In genomic region chr12:49401119-49401795, GRCm38 (mm10) we compare ENCODE assay signal across 8 mouse cellular contexts. TPM values are rescaled to one million over a fixed set of nuclear protein-coding genes. Genes with fewer than 3 reads are reported as not detected.
A peak's percentile ranks its signal among the peaks of the same experiment; 100 is the strongest.
DNase-seq lines count a peak whose midpoint lies in the region; ATAC-seq lines count a peak whose summit lies in the region.

No protein-coding gene starts in this region.

- H3K4me1 ChIP-seq in kidney, embryonic 15.5 days = peaks cover 10% of the 10 kb centered on the region
- H3K4me1 ChIP-seq in hindbrain, embryonic 13.5 days (replicated peaks) = peaks cover 12% of the 10 kb centered on the region
- peaks cover 8% of the 10 kb centered on the region for H3K4me1 ChIP-seq in limb, embryonic 15.5 days

- ATAC-seq in kidney, embryonic 15.5 days (replicated peaks; ENCODE audit: low FRiP score) = peak; percentile 82
- peak; percentile 86 for ATAC-seq in hindbrain, embryonic 13.5 days (ENCODE audit: low FRiP score)
- ATAC-seq in limb, embryonic 15.5 days (ENCODE audit: insufficient number of reproducible peaks, low FRiP score, low TSS enrichment, low read depth) = no peak
- ATAC-seq in monocyte, adult 5-6 weeks (replicated peaks; ENCODE audit: insufficient number of reproducible peaks, low FRiP score, low TSS enrichment, poor library complexity, severe bottlenecking) = no peak

- no peaks in the 10 kb centered on the region for H3K36me3 ChIP-seq in kidney, embryonic 15.5 days
- no peaks in the 10 kb centered on the region for H3K36me3 ChIP-seq in hindbrain, embryonic 13.5 days
- H3K36me3 ChIP-seq in limb, embryonic 15.5 days = no peaks in the 10 kb centered on the region

- no peaks in the 10 kb centered on the region for H3K9me3 ChIP-seq in kidney, embryonic 15.5 days (replicated peaks)
- no peaks in the 10 kb centered on the region for H3K9me3 ChIP-seq in hindbrain, embryonic 13.5 days
- H3K9me3 ChIP-seq in limb, embryonic 15.5 days = no peaks in the 10 kb centered on the region

- peak overlapping the region; percentile 42 for H3K4me3 ChIP-seq in kidney, embryonic 15.5 days (replicated peaks)
- H3K4me3 ChIP-seq in hindbrain, embryonic 13.5 days = peak overlapping the region; percentile 41
- H3K4me3 ChIP-seq in limb, embryonic 15.5 days = peak overlapping the region; percentile 43

- H3K27ac ChIP-seq in kidney, embryonic 15.5 days = no peak overlapping the region
- H3K27ac ChIP-seq in hindbrain, embryonic 13.5 days = no peak overlapping the region
- no peak overlapping the region for H3K27ac ChIP-seq in limb, embryonic 15.5 days

- no peak overlapping the region; the same call in 1 of the 2 replicates for H3K9ac ChIP-seq in kidney, embryonic 15.5 days
- H3K9ac ChIP-seq in hindbrain, embryonic 13.5 days = peak overlapping the region; percentile 60
- H3K9ac ChIP-seq in limb, embryonic 15.5 days = no peak overlapping the region

- peak overlapping the region; percentile 69 for H3K4me2 ChIP-seq in kidney, embryonic 15.5 days
- H3K4me2 ChIP-seq in hindbrain, embryonic 13.5 days = peak overlapping the region; percentile 70
- H3K4me2 ChIP-seq in limb, embryonic 15.5 days = peak overlapping the region; percentile 91

- WGBS in kidney, embryonic 15.5 days = under 1% methylated on average over 63 of the region's 68 CpGs
- under 1% methylated on average over 68 of the region's 68 CpGs for WGBS in hindbrain, embryonic 13.5 days
- under 1% methylated on average over 68 of the region's 68 CpGs for WGBS in limb, embryonic 15.5 days

- peaks cover 78% of the 10 kb centered on the region for H3K27me3 ChIP-seq in kidney, embryonic 15.5 days
- H3K27me3 ChIP-seq in hindbrain, embryonic 13.5 days = peaks cover 74% of the 10 kb centered on the region
- H3K27me3 ChIP-seq in limb, embryonic 15.5 days = peaks cover 63% of the 10 kb centered on the region

- DNase-seq in kidney, adult 18-20 months = no peak
- DNase-seq in embryo, embryonic 10 days (ENCODE audit: low spot score) = peak; percentile 75
- peak; percentile 64 to 68 for DNase-seq in right cerebral cortex, postnatal 36 days (ENCODE audit: low spot score in 2 of 2)
- DNase-seq in spleen, postnatal 4 days (ENCODE audit: low spot score in 2 of 2) = no peak

RNA-seq across cellular contexts. Expression of gene Gm43517, which starts 16.3 kb away (rescaled TPM):
- not detected in 2 replicates for polyA plus RNA-seq in kidney, embryonic 15.5 days (2015; fragmentation: Nextera tagmentation; extraction: Ambion mirVana)
- polyA plus RNA-seq in hindbrain, embryonic 13.5 days (2015; fragmentation: Nextera tagmentation; extraction: Ambion mirVana) = not detected in 2 replicates
- not detected in 2 replicates for polyA plus RNA-seq in limb, embryonic 15.5 days (2015; fragmentation: Nextera tagmentation; extraction: Ambion mirVana)
- not detected in 3 replicates for total RNA-seq in monocyte, adult 5-6 weeks (2017)

RNA-seq across cellular contexts. Expression of gene Foxg1, which starts 18.8 kb away (rescaled TPM):
- not detected in 2 replicates for polyA plus RNA-seq in kidney, embryonic 15.5 days (2015; fragmentation: Nextera tagmentation; extraction: Ambion mirVana)
- polyA plus RNA-seq in hindbrain, embryonic 13.5 days (2015; fragmentation: Nextera tagmentation; extraction: Ambion mirVana) = 0.40 and 0.44 TPM in 2 replicates
- not detected in 2 replicates for polyA plus RNA-seq in limb, embryonic 15.5 days (2015; fragmentation: Nextera tagmentation; extraction: Ambion mirVana)
- total RNA-seq in monocyte, adult 5-6 weeks (2017) = not detected in 3 replicates

Comparison
In these comparisons a context has a peak if more than half of its experiments do, and no peak if none do; other contexts are left out.
1. ATAC-seq: peak in kidney, embryonic 15.5 days (single experiment) and hindbrain, embryonic 13.5 days (single experiment); none in limb, embryonic 15.5 days (single experiment) and monocyte, adult 5-6 weeks (single experiment).
2. DNase-seq: peak in embryo, embryonic 10 days (single experiment) and right cerebral cortex, postnatal 36 days (2 of 2); none in kidney, adult 18-20 months (single experiment) and spleen, postnatal 4 days (0 of 2).
3. Peak in every context shown above with its lines, with median percentiles within 50 percentile points of each other: H3K4me2 ChIP-seq and H3K4me3 ChIP-seq.